Mouse (Mus musculus): ENCODE results near the gene Dnase1. TPM values are rescaled to one million over a fixed set of nuclear protein-coding genes. Genes with fewer than 3 reads are reported as not detected.
A peak's percentile ranks its signal among the peaks of the same experiment; 100 is the strongest.

Gene Dnase1
- polyA plus RNA-seq, 1 experiment from 2014 or later: 3.9 TPM

GRCm38 (mm10) chr16:4085851-4086387 lies 49.2 kb downstream of the Dnase1 start:
- no peak for ATAC-seq (replicated peaks; ENCODE audit: low FRiP score)
- no peak for DNase-seq (ENCODE audit: low spot score)
- no peaks in the 10 kb centered on the region for H3K27me3 ChIP-seq (replicated peaks; ENCODE audit: control insufficient read depth, insufficient read depth, low read length)
- H3K4me2 ChIP-seq: no peak overlapping the region
- H3K9ac ChIP-seq (ENCODE audit: low read depth, low read length): no peak overlapping the region
- H3K4me3 ChIP-seq (ENCODE audit: low read depth, low read length): no peak overlapping the region
- no peaks in the 10 kb centered on the region for H3K9me3 ChIP-seq (ENCODE audit: control insufficient read depth, low read length)
- no peak overlapping the region; the same call in 1 of the 2 replicates for H3K27ac ChIP-seq (ENCODE audit: low read depth, low read length)
- WGBS: 95% methylated on average over 9 of the region's 9 CpGs
- H3K36me3 ChIP-seq (ENCODE audit: control insufficient read depth, insufficient read depth, low read length): peaks cover 44% of the 10 kb centered on the region
- H3K4me1 ChIP-seq (replicated peaks; ENCODE audit: control insufficient read depth, insufficient read depth, low read length): no peaks in the 10 kb centered on the region

- Histone ChIP-seq H3K27ac (ENCODE audit: low read depth, low read length) (0 out of 2 replicates have a peak overlapping the region, but pooled peaks have one; percentile 3), H3K4me2 (no peak overlapping the region), H3K4me3 (ENCODE audit: low read depth, low read length) (no peak overlapping the region), H3K27me3 (replicated peaks; ENCODE audit: control insufficient read depth, insufficient read depth, low read length) (no peaks in the 10 kb centered on the region), H3K36me3 (ENCODE audit: control insufficient read depth, insufficient read depth, low read length) (peaks cover 56% of the 10 kb centered on the region), H3K9ac (ENCODE audit: low read depth, low read length) (no peak overlapping the region), H3K9me3 (ENCODE audit: control insufficient read depth, low read length) (no peaks in the 10 kb centered on the region), H3K4me1 (replicated peaks; ENCODE audit: control insufficient read depth, insufficient read depth, low read length) (no peaks in the 10 kb centered on the region)
- ATAC-seq (replicated peaks; ENCODE audit: low FRiP score): peak; percentile 51
- DNase-seq (ENCODE audit: low spot score): no peak
- 85% methylated on average over 8 of the region's 8 CpGs for WGBS
These were observed 50.6 kb downstream of the Dnase1 start for GRCm38 (mm10) chr16:4087214-4087913.

Small RNA genes lying within 50 kb of the gene (microRNA-seq; reads per million reads assigned to microRNA genes)
- gene Gm23413 (ENCODE audit: borderline number of aligned reads): not detected

Other genes starting within 250 kb of the Dnase1 start
- not detected in 2 replicates for gene Olfr15, start 206.1 kb upstream of the Dnase1 start, polyA plus RNA-seq (2014; fragmentation: Nextera tagmentation; extraction: Ambion mirVana)
- gene Zfp174, start 189.7 kb upstream of the Dnase1 start, polyA plus RNA-seq (2014; fragmentation: Nextera tagmentation; extraction: Ambion mirVana): 0.47 and 0.62 TPM in 2 replicates
- 44.3 and 51.2 TPM in 2 replicates for gene Naa60, start 164.6 kb upstream of the Dnase1 start, polyA plus RNA-seq (2014; fragmentation: Nextera tagmentation; extraction: Ambion mirVana)
- 4.2 and 5.9 TPM in 2 replicates for gene Zfp597, start 152.4 kb upstream of the Dnase1 start, polyA plus RNA-seq (2014; fragmentation: Nextera tagmentation; extraction: Ambion mirVana)
- gene Gm20695, start 152.3 kb upstream of the Dnase1 start, polyA plus RNA-seq (2014; fragmentation: Nextera tagmentation; extraction: Ambion mirVana): 0.88 and 3.2 TPM in 2 replicates
- gene 1700037C18Rik, start 128.3 kb upstream of the Dnase1 start, polyA plus RNA-seq (2014; fragmentation: Nextera tagmentation; extraction: Ambion mirVana): 4.8 and 5.5 TPM in 2 replicates
- gene Cluap1, start 128.1 kb upstream of the Dnase1 start, polyA plus RNA-seq (2014; fragmentation: Nextera tagmentation; extraction: Ambion mirVana): 21.8 and 22.9 TPM in 2 replicates
- 0.94 and 1.1 TPM in 2 replicates for gene Nlrc3, start 60.3 kb upstream of the Dnase1 start, polyA plus RNA-seq (2014; fragmentation: Nextera tagmentation; extraction: Ambion mirVana)
- 21.3 and 24.5 TPM in 2 replicates for gene Slx4, start 33.2 kb upstream of the Dnase1 start, polyA plus RNA-seq (2014; fragmentation: Nextera tagmentation; extraction: Ambion mirVana)
- gene Trap1, start 40.9 kb downstream of the Dnase1 start, polyA plus RNA-seq (2014; fragmentation: Nextera tagmentation; extraction: Ambion mirVana): 147 and 157 TPM in 2 replicates
- gene Crebbp, start 177.1 kb downstream of the Dnase1 start, polyA plus RNA-seq (2014; fragmentation: Nextera tagmentation; extraction: Ambion mirVana): 16.5 and 20.0 TPM in 2 replicates